Mouse (Mus musculus): ENCODE results near the gene 1700092M07Rik. TPM values are rescaled to one million over a fixed set of nuclear protein-coding genes. Genes with fewer than 3 reads are reported as not detected.

1700092M07Rik gene
- total RNA-seq (2014; fragmentation: Nextera tagmentation) = not detected in 2 replicates
- 2.5 TPM in 2 replicates for total RNA-seq (2017)

DNA sequence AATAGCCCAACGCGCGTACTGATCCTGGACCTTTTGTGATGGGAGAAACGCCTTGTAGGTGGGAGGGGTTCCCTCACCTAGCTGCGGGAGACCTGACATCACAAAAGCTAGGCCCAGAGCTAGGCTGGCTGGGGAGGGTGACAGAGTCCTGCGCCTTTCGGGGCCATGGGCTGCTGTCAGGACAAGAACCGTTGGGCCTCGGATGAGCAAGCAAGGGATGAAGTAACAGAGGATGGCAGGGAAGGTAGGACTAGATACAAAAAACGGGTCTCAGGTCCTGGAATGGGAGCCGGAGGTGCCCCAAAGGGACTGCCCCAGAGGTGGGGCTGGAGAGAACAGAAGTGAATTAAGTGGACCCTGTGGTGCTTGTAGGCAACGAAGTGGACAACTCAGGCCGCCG, at the start of gene 1700092M07Rik:
TSS of gene 1700092M07Rik (plus strand) at position 116 of the 400 bp plus-strand sequence.
- no peak for ATAC-seq (replicated peaks; ENCODE audit: poor library complexity, severe bottlenecking)

DNA sequence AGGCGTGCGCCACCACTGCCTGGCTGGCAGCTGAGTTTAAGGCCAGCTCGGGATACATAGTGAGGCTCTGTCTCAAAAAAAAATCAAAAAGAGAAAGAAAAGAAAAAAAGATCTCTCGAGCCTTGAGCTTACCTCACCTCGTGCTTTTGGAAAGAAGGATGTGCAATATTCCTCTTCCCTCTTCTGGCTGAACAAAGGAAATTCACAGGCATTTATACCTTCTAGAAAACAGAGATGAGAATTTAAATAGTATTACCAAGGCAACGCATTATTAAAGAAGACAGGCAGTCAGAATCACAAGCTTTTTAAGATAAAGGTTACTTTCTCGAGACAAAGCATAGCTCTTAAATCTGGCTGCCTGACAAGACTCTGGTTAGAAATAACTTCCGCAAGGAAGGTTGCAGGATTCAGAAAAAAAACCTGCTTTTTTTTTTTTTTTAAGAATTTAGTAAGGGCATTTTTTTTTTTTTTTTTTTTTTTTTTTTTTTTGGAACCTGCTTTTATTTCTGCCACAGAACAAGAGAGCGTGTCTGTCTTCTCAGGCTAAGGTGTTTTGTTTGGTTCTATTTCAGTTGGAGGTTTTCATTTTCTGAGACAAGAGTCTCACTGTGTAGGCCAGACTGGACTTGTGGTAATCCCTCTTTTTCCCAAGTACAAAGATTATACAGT, 48.5 kb upstream of the 1700092M07Rik start:
- ATAC-seq (replicated peaks; ENCODE audit: poor library complexity, severe bottlenecking) = no peak

DNA sequence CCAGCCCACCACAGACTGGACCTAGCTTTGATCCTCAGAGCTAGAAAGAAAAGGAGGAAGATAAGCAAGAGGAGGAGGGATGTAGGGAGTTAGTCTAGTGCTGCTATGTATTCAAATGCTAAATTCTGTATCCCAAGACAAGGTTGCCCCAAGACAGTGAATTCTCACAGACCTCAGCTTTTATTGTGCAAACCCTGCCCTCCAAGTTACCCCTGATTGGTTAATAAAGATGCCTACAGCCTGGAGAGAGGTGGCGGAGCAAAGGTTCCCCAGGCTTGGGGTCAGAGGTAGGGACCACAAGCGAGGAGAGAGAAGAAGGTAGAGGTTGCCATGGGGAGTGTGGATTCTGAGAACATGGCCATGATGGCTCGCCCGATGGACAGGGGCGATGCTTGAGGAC, 47.8 kb upstream of the 1700092M07Rik start:
- no peak for ATAC-seq (replicated peaks; ENCODE audit: poor library complexity, severe bottlenecking)

DNA sequence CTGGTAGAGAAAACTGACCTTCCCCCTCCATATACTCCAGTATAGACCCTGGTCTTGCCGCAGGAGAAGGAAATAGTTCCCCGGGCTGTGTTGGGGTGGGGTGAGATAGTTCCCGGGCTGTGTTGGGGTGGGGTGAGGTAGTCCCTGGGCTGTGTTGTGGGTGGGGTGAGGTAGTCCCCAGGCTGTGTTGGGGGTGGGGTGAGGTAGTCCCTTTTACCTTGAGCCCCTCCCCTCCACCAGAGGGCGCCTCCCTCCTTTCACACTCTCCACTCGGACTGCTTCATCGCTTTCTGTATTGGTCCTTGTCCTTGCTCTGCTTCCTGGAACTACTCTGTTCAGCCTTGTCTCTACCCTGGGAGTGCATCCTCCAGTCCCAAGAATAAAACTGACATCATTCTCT, 45.2 kb upstream of the 1700092M07Rik start:
- ATAC-seq (replicated peaks; ENCODE audit: poor library complexity, severe bottlenecking) = peak; percentile 70

DNA sequence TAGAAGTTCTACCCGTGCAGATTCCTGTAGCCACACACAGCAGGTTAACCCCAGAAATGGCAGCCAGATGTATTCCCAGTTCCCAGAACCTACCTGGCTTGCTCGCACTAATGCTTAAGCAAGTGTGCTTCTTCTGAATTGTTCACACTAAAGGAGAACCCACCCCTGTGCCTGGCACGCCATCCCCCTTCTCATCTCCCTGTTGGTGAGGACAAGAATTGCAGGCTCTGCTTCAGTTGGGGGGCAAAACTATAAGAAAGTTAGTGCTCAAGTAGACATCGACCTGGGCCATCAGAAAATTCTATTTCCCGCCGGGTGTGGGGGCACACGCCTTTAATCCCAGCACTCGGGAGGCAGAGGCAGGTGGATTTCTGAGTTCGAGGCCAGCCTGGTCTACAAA, 40.9 kb upstream of the 1700092M07Rik start:
- no peak for ATAC-seq (replicated peaks; ENCODE audit: poor library complexity, severe bottlenecking)

DNA sequence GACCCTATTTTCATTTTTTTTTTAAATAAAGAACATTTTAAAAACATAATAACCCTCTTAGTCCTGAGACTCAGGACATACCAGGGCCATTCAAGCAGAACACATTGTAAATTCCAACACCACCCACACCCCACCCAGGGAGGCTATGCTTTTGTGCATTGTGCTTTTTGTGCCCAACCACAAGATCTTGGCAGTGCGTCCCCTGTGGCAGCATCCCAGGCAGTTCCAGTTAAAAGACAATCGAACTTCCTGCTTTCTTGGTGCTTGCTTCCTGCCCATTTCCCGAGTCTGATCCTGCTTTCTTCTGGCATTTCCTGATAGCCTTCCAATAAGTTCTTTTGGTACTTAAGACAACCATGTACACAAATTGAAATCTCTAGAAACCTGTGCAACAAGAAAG, 38.1 kb upstream of the 1700092M07Rik start:
- no peak for ATAC-seq (replicated peaks; ENCODE audit: poor library complexity, severe bottlenecking)

DNA sequence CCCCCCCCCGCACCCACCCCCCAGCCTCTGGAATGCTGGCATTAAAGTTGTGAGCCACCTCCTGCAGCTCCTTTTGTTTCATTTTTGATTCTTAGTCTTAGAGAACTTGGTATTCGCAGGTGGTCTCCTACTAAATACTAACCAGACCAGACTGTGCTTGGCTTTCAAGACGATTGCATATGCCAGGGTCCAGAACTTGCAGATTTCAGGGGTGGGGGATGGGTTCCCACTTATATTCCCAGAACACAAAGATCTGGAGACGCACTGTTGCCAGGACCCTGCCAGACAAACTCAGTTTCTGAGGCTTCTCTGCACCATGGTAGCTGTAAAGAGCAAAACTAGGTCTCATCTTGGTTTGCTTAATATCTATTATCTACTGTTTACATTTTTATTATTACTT, 36.9 kb upstream of the 1700092M07Rik start:
- no peak for ATAC-seq (replicated peaks; ENCODE audit: poor library complexity, severe bottlenecking)

DNA sequence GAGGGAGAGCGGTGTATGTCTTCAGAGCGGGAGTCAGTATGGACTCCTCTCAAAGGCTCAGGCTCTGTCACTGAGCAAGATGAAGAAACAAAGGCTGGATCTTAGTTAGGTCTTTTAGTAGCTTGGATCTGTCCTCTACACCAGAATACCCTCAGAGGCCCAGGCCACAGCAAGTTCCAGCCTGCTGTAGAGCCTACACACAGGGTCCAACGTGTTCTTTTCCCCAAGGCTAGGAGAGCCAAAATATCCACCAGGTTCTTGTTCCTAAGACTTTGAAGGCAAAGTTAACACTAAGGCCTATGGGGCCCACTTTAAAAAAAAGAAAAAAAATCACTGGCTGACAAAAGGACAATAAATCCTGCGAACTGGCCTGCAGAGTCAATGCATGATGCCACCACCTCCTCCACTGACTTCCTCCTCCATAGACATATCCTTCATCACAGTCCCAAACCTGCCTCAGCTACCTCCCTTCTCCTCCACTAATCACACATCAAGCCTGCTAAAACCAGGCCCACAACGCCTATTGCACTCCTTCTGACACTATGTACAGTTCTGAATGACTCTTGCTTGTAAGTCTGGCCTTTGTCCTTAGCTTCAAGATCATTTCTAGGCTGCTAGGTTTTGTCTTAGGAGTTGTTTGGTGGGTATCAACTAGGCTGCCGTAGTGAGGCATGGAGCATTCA, 35.4 kb upstream of the 1700092M07Rik start:
- peak; percentile 6; the same call in 1 of the 2 replicates for ATAC-seq (replicated peaks; ENCODE audit: poor library complexity, severe bottlenecking)

DNA sequence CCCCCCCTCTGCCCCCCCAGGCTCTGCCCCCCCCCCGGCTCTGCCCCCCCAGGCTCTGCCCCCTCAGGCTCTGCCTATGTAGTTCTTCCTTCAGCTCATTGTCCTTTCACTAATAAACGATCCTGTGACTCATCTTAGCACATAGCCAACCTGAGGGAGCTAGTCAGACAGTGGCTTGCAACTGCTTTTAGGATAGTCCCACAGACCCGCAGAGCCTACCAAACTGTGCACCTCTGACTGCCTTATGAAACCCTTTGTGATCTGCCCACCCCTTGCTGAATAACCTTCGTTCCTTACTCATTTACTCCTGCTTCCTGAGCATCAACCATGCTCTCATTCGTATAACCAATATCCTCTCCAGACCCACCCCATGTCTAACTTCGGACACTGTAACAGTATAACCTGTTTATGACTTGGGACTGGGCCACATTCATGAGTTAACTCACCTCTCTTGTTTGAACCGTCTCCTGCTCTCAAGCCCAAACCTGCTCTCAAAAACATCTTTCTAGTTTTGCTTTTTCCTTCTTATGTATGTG, 34.3 kb upstream of the 1700092M07Rik start:
- peak; percentile 5; the same call in 1 of the 2 replicates for ATAC-seq (replicated peaks; ENCODE audit: poor library complexity, severe bottlenecking)

DNA sequence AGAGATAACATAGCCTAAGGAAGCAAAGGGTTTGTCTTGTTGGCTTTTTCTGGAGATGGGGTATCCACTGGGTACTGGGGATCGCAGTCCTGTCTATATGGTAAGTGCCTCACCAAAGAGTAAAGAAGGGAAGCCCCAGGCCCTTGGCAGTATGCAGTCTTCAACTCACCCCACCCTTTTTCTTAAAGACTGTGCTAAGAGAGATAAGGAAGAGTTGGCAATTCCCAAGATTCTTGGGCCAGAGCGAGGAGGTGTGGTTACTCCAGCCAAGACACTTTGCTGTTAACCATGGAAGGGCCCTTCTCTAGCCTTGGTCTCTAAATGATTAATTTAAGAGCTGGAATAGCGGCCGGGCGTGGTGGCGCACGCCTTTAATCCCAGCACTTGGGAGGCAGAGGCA, 33.6 kb upstream of the 1700092M07Rik start:
- ATAC-seq (replicated peaks; ENCODE audit: poor library complexity, severe bottlenecking) = no peak

DNA sequence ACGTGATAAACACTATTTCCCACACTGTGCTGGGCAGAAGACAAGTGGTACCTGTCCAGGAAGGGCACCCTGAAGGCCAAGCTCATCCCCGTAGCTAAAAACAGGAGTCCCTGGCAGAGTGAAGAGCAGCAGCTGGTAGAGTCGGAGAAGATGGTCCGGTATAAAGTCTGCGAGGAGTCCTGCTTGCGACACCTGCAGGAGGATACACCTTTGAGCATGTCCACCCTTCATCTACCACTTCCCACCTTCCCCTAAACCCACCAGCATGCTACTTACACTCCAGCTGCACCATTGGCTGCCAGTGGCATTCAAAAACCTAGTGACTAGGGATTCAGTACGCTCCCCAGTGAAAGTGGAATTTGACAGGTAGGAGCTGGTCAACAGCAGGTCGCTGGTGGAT, 31.6 kb upstream of the 1700092M07Rik start:
- ATAC-seq (replicated peaks; ENCODE audit: poor library complexity, severe bottlenecking) = no peak

DNA sequence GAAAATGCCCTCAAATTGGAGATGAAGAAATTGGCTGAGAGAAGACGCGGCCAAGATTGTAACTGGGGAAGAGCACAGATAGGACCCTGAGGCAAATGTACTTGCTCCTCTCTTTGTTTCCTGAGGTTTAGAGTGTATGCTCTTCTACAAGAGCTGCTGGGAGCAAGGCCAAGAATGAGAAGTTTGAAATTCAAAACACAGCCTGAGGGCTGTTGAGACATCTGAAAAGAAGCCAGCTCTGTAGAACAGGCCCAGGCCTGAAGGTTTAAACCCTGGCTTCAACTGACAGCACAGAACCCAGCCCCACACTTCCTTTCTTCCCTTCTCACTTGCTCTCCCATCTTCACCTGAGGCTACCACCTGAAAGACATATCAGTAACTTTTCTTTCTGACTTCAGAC, 30.5 kb upstream of the 1700092M07Rik start:
- no peak for ATAC-seq (replicated peaks; ENCODE audit: poor library complexity, severe bottlenecking)

DNA sequence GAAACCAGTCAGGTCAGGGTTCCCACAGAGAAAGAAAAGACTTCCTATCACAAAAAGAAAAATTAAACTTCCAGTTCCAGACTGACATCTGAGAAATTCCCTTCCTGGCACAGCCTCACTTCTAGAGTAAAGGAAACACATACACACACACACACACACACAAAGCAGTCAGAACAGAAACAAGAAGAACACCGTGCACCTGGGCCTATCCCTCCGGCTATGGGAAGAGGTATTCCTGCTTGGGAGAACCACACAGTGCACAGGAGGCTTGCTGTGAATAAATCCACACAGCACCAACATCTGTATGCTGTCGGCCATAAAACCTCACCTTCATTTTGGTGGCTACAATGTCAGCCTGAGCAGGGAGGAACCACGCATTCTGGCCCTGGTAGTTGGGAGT, 29.0 kb upstream of the 1700092M07Rik start:
- no peak for ATAC-seq (replicated peaks; ENCODE audit: poor library complexity, severe bottlenecking)

DNA sequence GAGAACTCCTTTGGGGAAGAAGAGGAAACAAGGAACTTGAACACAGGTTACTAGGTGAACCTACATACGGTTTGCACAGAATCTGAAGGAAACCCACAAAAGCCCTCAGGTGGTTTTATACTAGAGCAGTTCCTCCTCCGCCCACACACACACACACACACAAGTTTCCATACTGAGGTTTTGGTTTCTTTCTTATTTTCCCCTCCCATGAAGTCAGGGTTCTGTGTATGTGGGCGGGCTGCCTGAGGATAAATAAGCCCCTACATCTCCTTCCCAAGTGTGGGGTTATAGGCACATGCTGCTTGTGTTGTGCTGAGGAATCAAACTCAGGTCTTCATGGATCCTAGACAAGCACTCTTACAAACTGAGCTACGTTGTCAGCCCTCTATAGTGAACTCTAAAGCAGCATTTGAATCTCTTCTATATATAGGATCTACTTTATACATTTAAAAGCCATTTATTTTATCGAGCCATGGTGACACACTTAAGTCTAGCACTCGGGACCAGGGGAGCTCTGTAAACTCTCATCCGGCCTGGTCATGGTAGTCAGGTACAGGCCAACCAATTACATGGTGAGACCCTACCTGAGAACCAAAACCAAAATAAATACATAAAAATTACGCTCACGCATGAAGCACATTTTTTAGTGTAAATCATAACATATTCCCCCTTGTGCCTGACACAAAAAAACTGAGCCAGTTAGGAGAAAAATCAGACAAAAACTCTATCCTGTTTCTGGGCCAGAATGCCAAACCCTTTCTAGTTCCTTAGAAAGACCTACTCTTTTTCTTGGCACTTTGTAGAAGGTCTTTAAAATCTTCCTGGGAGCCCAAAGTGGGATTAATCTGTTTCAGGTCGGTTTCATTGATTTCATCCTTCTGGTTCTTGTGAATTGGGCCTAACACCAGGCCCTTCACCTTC, 28.3 kb upstream of the 1700092M07Rik start:
- ATAC-seq (replicated peaks; ENCODE audit: poor library complexity, severe bottlenecking) = peak; percentile 9; the same call in 1 of the 2 replicates

DNA sequence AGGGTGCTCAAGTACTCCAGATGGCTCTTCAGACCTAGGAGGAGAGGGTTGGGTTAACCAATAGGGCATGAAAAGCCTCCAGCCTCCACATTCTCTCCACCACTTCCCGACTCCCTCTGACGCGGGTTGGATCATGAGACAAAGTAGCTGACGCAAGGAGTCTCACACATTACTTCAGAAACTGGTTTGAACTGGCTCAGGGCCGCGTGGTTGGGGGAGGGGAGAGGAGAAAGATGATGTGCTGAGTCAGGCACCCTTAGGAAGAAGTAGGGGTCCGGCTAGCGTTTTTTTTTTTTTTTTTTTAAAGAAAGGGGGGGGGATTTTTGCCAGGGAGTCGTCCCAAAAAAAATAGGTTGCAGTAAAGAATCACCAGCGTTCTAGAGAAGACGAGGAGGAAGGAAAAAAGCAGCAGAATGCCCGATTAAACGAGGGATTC, 27.6 kb upstream of the 1700092M07Rik start:
- ATAC-seq (replicated peaks; ENCODE audit: poor library complexity, severe bottlenecking) = peak; percentile 74

DNA sequence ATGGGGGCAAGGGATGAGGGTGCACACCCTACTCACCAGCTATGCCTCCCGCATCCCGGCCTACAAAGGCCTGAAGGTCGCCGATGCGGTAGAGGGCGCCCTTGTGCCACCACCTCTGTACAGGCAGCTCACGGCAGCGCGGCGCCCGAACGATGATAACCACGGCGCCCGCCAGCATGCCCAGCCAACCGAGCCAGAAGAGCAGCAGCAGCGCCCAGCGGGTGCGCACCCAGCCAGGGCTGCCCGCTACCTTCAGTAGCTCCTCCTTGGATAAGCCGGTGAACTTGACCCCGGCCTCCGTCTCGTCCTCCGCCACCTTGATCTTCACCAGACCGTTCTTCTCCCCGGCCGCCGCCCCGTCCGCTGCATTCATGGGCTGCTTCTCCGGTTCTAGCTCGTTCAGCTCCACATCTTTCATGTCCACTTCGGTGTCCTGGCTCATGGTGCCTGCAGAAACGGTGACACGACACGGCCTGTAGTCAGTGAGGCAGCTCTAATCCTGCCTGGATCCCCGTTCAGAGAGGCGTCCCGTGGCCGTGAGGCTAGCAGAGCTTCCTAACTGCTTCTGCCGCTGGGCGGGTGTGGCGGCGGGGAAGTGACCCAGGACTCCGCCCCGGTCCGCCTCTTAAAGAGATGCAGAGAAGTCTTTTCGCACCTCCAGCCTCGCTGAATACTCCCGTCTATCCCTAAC, 27.1 kb upstream of the 1700092M07Rik start:
- ATAC-seq (replicated peaks; ENCODE audit: poor library complexity, severe bottlenecking) = peak; percentile 69

DNA sequence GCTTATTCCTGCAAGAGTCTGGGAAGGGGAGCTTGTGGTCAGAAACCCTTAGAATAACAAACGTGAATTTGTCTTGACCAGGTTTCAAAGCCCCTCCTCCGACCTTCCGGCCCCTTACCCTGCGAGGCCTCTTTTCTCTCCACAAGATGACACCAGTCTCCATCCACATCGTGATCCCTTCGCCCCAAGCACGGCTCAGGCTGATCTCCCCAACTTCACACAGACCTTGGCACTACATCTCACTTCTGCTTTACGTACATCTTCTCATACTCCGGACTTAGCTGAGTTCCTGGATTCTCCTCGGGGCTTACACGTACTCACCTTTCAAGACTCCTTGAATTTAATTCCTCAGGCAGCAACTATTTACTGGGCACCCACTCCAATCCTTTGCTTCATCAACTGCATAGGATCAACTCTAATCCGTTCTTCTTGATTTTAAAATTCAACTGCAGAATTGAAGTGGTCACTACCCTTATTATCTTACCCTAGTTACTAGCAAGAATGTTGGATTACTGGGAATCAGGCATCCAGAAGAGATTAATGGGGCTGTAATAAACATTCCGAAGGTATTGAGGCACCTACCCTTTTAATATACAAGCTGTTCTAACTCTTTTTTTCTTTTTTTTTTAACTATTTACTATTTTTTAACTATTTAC, 26.4 kb upstream of the 1700092M07Rik start:
- ATAC-seq (replicated peaks; ENCODE audit: poor library complexity, severe bottlenecking) = peak; percentile 34

DNA sequence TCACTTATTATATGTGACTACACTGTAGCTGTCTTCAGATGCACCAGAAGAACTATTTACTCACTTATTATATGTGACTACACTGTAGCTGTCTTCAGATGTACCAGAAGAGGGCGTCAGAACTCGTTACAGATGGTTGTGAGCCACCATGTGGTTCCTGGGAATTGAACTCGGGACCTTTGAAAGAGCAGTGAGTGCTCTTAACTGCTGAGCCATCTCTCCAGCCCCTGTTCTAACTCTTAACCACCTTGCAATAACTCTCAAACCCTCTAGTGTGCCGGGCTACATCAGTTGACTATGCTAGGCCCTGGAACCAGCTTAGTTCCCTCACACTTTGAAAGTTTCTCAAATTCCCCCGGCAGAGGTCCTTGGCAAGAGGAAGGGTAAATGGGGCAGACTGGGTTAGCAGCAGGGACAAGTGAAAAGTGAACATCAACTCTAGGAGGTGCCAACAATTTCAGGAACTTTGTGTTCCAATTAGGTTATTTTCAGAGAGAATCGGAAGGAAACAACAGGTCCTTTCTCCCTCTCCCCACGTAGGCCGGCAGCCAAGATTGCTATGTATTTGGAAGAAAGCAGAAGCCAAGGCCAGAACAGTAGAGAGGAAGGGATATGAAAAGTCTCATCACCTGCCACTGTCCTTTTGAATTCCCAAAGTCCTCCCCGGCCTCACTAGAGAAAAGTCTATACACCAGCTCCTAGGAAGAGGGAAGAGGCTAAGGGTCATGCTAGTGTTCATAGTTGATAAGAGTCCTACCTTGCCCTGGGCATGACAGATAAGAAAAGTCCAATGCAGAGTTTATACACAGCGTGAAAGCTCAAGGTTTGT, 25.7 kb upstream of the 1700092M07Rik start:
- ATAC-seq (replicated peaks; ENCODE audit: poor library complexity, severe bottlenecking) = no peak
